Mouse (Mus musculus) thymus, adult 2 months (tissue): ENCODE results near the gene Cpsf7.
"Not testable (repeated sequence)": the region's sequence is repeated elsewhere in the genome, so short reads cannot be mapped to it uniquely, and the experiment has no call there.

Experiments used
- CTCF ChIP-seq: fragments of 200-500 bp; IDR thresholded peaks from 2 replicates; pipeline ENCODE4 v1.5.1; 2012; ENCODE audit warnings: mild to moderate bottlenecking, control low read depth, low read length, moderate library complexity, borderline replicate concordance; ENCODE audit not compliant: control insufficient read depth, poor library complexity, insufficient read depth; ENCODE audit errors: extremely low read depth
- POLR2A ChIP-seq: fragments of 200-500 bp; IDR thresholded peaks from 2 replicates; pipeline ENCODE4 v1.6.1; 2012; ENCODE audit warnings: mild to moderate bottlenecking, low read length, control low read depth, moderate library complexity; ENCODE audit not compliant: control insufficient read depth, poor library complexity, insufficient read depth; ENCODE audit errors: extremely low read depth

- not testable (repeated sequence) for TF ChIP-seq CTCF, POLR2A
These were observed 32.8 kb downstream of the Cpsf7 start for GRCm38 (mm10) chr19:10557837-10558375.
